Mouse (Mus musculus) embryo, embryonic 11 days (tissue): Measurements from ENCODE around the gene Iqgap1.
"Not testable (repeated sequence)": the region's sequence is repeated elsewhere in the genome, so short reads cannot be mapped to it uniquely, and the experiment has no call there.

Experiments used
- DNase-seq: peaks from one replicate; pipeline ENCODE4 v3.0.0-alpha.2; 2015

Gene Iqgap1

DNA sequence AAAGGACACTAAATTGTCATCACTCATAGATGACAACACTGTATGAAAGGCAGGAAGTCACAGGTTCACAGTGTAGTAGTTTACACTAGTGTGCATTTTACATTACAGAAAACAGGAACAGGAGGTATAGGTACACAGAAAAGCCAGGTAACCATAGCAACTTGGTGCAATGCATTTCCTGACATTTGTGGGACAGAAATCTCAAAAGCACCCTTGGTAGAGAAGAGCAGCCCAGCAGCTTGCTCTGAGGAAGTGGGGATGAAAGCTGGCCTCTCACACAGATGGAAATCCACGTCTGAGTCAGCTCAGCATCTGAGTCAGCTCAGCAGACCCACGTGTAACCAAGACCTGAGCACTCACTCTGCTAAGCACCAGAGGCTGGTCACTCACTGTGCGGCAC, 59.7 kb downstream of the Iqgap1 start:
- DNase-seq = no peak

DNA sequence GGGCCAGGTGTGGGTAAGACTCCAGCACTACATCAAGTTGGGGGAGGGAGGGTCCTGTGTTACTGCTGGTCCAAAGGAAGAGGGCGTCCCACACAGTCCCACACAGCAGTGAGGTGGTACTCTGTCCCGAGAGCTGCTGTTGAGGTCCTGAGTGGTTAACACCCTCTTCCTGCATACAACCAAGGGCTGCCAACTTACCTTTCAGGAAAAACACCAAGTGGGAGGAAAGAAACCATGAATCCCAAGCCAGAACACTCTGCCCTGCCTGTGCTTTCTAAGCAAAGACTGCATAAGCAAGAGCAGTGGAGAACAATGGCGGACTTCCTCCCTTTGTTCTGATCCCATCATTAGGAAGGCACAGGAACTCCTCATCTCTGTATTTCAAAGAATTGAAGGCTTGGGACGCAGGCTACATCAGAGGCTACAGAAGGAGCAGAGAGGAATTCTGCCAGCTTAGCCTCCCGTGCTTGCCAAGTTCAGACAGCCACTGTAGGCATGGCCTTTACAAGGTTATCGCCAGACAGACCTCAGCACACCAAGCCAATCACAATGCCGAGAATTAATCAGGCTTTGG, 61.8 kb downstream of the Iqgap1 start:
- no peak for DNase-seq

DNA sequence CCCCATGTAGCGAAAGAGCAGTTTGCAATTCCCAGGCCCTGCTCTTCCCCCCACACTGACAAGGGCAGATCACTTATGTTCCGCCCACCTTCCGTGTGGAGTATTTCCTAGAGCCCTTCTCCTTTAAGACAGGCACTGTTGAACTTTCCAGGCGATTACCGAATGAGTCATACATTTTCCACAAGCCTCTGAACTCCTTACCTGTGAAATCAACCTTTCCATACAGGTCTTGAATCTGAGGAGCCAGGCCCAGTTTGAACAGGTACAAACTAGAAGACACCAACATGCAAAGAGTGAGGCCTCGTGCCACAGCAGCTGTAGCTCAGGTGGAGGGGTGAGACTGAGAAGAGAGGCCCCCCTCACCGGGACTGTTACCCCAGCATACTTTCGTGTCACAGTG, 63.5 kb downstream of the Iqgap1 start:
- DNase-seq = no peak

DNA sequence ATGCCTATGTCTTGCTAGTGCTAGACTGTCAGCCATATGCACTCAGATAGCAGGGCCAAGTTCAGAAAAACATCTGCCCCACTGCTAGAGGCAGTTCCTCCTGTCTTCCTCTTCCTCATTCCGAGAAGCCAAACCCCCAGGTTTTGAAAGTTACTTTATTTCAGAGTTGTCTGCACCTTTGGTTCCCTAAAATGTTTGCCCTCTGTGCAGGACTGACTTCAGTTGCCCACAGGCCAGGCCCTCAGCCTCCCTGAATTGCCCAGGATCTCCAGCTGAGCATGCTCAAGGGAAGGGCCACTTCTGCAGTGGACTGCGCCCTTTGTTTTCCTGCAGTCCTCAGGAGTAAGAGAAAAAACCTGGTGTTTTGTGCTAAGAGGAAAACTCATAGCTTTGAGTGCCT, 71.7 kb downstream of the Iqgap1 start:
- no peak for DNase-seq

DNA sequence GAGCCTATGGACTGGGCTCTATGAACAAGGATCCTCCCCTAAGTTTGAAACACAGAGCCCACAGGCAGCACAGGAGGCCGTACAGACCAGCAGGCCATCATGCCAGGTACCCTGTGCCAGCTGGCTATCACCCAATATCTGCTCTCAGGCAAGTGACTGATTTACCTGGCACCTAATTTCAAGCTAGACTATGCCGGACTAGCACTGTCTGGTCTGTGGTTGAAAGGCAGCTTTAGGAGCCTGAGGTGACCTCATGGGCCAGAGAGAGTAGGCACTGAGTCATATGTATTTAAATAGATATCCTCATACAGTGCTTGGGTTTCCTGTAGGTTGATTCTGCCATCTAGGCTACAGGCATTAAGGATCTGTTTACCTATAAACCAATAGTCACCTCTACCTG, 72.2 kb downstream of the Iqgap1 start:
- no peak for DNase-seq

DNA sequence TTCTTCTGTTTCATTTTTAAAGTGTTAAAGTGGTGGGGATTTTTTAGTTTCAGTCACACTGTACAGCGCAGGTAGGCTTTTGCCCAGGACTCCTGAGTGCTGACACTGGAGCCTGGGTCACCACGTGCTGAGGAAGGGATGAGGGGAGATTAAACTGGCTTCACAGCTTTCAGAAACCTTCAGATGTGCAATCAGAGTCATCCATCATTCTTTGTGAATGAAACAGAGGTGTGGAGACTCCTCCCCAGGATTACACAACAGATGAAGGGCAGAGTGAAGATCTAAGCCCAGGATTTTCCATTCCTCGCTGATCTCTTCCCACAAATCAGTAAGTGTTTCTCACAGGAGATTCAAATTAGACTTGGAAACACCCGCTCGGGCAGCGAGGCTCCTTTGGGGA, 76.2 kb downstream of the Iqgap1 start:
- DNase-seq = no peak

DNA sequence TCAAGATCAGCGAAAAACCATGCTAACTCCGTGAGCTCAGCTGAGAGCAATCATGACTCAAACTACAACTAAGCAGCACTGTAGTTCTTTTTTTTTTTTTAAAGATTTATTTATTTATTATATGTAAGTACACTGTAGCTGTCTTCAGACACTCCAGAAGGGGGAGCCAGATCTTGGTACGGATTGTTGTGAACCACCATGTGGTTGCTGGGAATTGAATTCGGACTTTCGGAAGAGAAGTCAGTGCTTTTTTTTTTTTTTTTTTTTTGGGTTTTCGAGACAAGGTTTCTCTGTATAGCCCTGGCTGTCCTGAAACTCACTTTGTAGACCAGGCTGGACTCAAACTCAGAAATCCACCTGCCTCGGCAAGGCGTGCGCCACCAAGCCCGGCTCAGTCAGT, 76.7 kb downstream of the Iqgap1 start:
- not testable (repeated sequence) for DNase-seq

DNA sequence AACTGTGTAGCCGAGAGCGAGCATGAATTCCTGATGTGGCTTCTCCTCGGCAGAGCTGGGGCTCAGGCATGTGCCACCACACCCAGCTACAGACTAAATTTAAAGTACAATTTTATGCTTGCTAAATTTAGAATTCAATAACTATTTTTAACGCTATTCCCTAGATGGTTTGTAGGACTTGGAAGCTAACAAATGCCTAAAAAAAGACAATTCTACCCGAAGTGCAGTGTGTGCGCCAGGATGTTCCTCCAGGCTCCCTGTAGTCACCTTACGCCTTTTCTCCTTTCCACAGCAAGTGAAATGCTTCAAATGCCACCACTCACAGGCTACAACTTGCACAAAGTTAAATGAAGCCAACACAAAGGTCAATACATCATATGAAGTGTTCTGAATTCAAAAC, 78.4 kb downstream of the Iqgap1 start:
- no peak for DNase-seq

DNA sequence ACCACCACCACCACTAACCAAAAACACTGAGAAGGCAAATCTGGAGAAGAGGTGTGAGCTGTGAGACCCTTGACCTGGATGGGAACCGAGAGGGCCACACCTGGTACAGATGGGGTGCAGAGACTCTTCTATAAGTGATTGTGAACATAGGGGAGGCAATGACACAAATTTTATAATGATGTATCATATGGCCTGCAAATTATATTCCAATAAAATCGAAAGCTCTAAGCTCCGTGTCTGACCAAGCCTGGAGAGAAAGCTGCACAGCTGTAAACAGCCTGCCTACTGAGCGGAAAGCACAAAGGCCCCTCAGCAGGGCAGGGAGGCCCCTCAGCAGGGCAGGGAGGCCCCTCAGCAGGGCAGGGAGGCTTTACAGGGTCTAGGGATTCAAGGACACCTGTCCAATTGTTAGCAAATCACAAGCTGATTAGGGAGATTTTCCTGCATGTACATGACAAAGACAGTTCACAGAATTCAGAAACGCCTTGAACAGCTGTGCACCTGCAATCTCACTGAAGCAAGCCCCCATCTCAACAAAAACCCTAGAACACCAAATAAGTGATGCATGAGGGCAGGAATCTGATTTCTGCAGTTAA, 79.5 kb downstream of the Iqgap1 start:
- peak; percentile 30 for DNase-seq

DNA sequence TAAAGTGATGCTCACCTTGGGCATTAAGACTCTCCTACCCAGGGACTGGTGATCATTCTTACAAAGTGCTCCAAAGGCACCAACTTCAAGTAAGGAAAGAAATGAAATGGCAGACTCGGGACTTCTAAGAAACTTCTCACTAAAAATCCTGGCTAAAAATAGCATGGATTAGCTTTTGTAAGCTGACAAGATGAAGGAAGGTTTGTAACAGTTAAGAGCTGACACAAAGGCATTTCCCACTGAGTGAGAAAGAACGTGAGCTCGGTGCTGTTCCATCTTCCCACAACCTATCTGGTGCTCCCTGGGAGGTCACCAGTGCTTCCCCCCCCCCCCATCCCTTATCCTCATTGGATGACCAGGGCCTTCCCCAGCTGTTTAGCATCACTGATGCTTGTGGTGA, 80.0 kb downstream of the Iqgap1 start:
- DNase-seq = no peak

DNA sequence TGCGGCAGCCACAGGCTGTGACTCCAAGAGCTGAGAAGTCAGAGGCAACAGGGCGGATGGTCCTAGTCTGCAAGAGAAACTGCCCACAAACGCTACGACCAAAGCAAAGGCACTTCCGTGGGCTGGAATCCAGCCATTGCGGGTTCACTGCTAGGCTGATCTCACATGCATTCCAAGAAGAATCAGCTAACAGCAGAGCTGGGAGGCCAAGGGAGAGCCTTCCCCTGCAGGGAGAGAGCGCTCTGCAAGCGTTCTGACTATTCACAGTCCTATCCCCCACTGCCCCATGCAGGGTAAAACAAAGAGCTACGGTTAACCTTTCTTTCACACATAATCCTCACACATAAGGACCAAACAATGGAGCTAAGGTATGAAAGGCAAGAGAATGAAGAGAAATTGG, 80.5 kb downstream of the Iqgap1 start:
- DNase-seq = peak; percentile 48

DNA sequence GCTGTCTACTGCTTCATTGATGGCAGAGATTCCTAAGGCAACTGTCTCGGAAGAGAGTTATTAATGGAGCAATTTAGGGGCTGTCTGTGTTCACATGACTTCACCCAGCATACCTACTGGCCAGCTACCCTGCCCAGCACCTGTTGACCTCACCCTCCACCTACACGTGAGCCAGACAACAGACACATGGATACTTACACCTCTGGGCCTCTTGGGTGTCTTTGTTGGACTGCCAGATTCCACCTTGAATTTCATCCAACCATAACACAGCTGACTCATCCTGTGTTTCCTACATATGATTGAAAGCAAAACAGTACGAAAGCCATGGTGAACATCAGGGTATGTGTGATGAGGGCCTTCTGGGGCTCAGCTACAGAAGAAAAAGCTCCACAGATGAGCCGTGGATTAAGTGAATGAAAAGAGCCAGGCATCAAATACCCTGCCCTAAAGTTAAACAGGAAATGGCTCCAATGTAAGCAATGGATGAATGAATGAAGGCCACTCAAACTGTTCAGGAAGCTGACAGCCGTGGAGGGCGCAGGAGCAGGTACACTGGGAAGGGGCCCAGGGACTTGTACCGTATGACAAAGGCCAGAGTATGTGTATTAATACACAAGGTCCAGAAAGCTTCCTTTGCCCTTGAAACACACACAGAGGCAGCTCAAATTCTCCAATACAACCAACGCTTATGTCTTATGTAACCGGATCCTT, 81.7 kb downstream of the Iqgap1 start:
- DNase-seq = no peak

DNA sequence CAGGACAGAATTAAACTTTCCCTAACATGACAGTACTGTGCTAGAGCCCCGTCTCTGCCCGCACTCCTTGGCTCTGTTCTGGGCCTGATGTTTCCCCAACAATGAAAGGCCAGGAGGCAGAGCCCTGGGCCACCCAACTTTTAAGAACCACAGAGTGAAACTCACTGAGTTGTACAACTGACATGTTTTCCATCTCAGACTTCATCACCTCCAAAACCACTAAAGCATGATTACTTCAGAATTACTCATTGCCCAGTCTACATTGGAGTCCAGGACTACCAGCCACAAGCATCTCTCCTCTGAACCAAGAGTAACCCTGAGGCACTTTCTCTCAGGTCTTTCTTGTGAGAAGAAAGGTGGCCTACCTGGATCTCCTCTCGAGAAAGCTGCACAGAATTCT, 83.1 kb downstream of the Iqgap1 start:
- no peak for DNase-seq

DNA sequence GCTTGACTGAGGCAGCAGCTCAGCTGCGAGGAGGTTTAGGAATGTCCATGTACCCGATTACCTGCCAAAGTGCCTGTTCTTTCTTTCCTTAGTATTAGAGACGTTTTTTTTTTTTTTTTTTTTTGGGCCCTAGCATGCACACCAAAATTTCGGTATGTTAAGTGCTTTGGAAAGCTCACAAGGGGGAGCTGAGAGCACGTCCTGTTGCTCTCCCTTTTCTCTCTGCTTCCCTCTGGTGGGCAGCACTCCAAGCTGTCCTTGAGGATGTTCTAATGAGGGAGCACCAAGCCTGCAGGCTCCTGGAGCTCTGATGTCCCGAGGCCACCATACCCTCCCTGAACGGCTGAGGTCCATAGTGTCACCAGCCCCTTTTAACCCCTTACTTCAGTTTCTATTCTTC, 84.8 kb downstream of the Iqgap1 start:
- DNase-seq = peak; percentile 74

DNA sequence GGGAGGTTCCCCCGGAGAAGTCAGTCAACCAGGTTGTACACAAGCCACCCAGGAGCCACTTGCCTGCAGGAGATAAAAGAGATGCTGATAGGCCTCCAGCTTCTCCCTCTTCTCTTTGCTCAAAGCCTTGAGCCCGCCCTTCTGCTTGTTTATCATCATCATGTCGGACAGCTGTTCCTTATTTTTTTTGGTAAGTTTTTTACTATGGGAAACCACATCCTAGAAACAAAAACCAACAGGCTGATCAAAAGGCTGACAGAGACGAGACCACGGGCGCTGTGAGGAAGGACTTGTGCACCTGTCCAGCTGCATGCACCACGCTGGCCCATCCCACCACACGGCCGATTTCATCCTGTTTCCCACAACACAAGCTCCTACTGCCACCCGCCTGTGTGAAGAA, 89.6 kb downstream of the Iqgap1 start:
- DNase-seq = no peak

DNA sequence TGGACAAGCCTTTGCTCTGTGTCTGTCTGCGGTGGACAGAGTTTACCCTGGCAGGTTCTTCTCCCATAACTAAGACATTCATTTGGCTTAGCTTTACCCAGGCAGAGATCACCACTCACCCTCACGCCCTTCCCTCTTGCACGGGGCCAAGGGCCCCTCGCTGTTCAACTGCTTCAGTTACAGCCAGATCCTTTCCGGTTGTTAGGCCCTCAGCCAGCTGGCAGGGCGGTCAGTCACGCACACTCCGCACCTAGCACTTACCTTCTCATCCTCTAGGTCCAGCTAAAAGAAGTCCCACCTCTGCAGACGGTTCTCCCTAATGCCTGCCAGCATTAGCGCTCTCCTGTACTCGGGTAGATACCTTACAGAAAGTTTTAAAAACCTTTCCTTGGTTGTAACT, 92.8 kb downstream of the Iqgap1 start:
- DNase-seq = no peak

DNA sequence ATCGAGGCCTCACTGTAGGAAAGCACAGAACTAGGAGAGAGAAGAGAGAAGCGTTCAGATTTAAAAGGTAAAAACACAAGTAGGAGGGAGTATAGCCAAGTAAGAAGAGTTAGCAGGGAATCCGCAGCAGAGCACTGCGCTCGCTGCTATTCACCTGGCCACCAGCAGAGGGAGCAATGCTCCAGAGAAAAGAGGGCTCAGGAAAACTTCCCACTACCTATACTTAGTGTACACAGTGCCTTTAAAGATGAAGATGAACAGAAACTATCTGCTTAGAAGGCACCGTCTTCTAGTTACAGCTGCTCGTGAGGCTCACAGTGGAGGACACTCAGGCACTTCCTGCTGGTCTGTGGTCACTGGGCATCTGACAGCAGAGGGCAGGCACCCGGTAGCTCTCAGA, 96.1 kb downstream of the Iqgap1 start:
- peak; percentile 75 for DNase-seq

DNA sequence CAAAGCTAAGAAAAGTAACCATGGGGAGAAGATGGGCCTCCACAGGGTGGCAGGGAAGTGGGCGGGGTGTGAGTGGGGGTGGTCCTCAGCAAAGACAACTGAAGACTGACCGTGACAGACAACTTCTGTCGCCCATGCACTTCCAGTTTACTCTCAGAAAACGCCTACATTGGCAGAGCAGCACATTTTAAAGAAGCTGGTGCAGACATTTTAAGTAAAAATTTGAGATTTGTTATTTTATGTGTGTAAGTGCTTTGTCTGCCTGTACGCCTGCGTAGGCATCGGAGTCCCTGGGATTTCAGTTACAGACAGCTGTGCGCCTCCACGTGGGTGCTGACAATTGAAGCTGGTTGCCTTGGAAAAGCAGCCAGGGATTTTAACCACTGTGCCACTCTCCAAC, 104.7 kb downstream of the Iqgap1 start:
- no peak for DNase-seq

DNA sequence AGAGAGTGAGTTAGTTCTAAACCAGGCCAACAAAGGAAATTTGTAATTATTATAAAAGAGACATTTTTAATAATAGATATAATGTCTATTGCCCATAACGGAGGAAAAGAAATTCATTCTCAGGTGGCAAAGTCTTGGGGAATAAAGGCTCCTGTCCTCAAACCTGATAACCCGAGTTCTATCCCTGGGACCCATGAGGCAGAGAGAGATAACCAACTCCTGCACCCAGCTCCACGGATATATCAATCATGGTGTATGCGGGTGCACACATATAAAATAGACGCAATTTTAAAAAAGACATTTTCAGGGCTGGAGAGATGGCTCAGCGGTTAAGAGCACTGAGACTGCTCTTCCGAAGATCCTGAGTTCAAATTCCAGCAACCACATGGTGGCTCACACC, 106.2 kb downstream of the Iqgap1 start:
- no peak for DNase-seq

DNA sequence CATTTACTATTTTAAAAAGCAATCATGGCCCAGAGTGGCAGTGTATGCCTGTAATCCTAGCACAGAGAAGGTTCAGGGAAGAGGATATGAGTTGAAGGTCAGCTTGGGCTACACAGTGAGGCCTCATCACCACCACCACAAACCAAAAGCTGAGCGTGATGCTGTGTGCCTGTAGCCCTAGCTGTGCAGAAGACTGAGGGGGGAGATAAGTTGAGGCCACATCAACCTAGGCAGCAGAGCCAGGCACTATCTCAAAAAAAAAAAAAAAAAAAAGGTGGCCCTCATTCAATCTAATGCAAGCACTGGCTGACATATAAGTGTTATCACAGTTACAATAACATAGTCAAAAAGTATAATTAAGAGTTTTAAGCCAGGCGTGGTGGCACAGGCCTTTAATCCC, 106.7 kb downstream of the Iqgap1 start:
- no peak for DNase-seq

DNA sequence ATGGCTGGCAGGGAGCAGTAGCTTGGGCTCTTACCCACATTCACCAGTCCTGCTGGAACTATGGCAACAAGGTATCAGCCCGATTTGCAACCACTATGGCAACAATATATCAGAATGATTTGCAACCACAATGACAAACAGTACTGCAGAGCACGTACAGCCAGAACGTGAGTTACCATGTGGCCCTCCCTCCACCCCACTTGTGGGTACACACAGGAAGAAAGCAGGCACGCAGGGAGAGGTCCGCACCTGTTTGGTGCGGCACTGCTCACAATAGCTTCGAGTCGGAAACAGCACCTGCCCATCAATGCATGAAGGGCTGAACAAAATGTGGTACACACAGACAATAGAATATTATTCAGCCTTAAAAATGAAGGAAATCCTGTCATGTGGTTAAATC, 107.3 kb downstream of the Iqgap1 start:
- DNase-seq = no peak

DNA sequence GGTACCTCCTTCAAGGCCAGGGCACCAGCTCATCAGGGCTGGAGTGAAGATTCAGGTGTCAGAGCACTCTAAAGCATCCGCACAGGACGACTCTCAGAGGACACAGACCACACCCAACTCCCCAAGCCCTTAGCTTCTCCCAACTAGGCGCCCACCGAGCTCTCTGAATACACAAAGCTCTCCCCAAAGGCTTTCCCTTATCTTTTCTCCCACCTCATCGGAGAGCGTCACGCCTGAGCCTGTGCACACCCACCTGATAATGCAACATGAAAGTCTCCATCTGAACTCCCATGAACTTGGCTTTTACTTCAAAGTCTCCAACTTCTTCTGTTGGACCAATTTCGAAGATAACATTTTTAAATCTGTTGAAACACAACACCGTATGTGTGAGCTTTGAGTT, 109.0 kb downstream of the Iqgap1 start:
- no peak for DNase-seq

DNA sequence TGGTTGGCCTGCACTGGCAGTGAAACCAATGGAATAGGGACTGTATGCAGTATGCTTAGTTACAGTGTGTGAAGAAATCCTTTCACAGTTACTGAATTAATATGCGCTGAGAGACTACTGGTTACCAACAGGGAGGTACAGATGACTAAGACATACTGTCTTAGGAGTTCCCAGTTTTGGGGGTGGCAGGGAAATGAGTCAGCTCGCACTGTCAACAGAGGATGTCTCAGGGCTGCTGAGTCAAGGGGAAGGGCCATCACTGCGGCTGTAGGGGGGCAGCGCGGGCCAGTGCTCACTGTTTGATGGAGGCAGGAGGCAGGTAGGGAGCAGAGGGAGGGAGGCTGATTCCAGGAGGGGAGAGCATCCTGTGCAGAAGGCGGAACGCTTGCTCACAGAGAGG, 110.5 kb downstream of the Iqgap1 start:
- DNase-seq = no peak

DNA sequence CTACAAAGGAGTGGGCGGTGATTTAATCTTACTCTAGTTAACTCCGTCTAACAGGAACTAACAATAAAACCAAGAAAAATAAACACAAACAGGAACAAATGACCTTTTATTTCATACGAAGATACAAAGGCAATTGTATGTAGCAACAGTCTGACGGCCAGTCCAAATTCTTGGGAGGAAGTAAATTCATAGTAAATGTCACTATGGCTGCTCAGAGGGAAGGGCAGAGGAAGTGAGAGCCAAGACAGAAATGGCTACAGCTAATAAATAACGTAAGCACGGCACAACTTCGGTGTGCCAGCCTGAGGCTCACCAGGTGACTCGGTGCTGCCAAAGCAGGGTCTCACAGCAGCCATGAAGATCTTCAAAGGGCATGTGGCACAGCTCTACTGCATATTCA, 114.3 kb downstream of the Iqgap1 start:
- no peak for DNase-seq

DNA sequence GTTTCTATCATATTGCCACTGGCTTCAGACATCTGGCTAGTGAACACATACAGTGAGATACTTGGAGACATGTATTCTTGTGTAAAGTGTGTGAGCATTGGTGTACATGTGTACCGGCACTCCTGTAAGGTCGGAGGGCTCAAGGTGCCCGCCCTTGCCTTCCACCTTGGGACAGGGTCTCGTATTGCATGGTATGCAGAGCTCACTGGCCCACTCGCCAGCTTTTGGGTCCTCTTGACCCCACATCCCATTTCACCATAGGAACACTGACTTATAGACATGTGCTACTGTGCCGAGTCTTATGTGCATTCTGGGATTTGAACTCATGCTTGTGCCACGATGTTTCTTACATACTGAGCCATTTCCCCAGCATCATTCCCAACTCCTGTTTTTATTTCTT, 115.4 kb downstream of the Iqgap1 start:
- DNase-seq = no peak
